Mouse (Mus musculus) kidney, postnatal 4 days (tissue): Measurements from ENCODE around the gene Cby3.
"Not testable (repeated sequence)": the region's sequence is repeated elsewhere in the genome, so short reads cannot be mapped to it uniquely, and the experiment has no call there.

Experiments used
- DNase-seq, 2 experiments: peaks; one replicate each; pipeline ENCODE4 v3.0.0; 2021; ENCODE audit warnings: mixed read lengths in 2 of 2

The Cby3 gene

DNA sequence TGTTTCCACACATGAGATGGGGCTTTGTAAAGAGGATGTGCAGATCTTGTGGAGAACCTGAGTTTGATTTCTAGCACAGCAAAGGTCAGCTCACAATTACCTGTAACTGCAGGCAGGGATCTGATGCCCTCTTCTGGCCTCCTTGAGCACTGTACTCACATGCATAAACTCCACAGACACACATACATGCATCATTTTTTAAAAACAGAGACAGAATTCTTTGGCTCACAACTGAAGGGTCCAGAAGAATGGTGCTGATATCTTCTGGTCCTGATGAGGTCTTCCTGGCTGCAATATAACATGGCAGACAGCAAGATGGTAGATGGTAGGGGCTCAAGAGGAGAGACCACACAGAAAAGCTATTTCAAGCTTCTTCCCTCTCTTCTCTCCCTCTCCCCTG, at the start of gene Cby3:
Gene Cby3 (plus strand): TSS at position 301 of the 400 bp plus-strand sequence.
- DNase-seq = no peak

DNA sequence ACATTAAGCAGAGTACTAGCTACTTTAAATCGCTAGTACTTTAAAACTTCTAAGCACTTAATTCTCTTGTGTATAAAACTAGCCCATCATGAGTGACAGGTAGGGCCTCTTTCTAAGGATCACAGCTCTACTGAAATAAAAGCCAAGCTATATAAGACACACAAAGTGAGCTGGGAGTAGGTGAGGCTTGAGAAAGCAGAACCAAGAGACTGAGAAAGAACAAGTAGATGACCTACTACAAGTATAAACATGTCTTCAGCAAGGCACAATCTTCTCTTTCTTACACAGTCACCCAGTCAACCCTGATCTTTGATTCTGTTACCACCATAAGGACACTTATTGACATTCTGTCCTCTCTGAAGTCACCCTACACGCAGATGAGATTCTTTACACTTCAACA, 41.5 kb upstream of the Cby3 start:
- no peak for DNase-seq

DNA sequence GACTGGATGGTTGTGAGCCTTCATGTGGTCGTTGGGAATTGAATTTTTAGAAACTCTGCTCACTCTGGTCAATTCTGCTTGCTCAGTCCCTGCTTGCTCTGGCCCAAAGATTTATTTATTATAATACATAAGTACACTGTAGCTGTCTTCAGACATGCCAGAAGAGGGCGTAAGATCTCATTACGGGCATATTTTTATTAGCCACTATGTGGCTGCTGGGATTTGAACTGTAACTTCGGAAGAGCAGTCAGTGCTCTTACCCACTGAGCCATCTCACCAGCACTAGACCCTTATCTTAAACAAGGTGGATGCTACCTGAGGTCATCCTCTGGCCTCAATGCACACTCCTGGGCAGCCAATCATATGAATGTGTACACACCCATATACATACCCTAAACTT, 34.9 kb upstream of the Cby3 start:
- not testable (repeated sequence) for DNase-seq

DNA sequence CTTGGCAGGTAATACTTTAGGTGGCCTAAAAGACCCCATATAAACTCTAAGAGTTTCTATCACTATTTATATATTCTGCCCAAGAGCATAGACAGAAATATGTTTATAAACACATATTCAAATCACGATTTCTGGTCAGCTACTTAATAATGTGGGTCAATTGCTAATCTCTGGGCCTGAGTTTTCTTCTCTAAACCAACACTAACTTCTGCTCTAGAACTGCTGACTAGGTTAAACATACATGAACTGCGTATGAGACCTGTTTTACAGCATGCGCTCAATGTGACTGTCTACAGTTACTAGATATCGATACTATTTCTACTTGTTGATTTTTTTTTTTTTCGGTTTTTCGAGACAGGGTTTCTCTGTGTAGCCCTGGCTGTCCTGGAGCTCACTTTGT, 33.0 kb upstream of the Cby3 start:
- DNase-seq = no peak

DNA sequence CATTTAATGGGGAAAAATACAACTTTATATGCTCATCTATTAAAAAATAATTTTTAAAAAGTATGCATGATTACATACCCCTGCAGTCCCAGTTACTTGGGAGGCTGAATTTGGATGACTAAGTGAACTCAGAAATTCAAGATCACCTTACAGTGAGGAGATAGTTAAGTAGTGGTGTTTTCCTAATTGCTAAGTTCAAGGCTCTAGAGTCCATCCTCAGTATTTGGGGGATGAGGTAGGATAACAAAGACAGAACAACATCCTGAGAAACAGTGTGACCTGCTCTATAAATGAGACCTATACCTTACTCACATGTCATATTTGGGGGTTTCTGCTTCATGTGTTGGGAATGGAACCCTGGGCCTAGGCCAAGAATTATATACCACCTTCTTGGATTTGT, 31.9 kb upstream of the Cby3 start:
- no peak for DNase-seq

DNA sequence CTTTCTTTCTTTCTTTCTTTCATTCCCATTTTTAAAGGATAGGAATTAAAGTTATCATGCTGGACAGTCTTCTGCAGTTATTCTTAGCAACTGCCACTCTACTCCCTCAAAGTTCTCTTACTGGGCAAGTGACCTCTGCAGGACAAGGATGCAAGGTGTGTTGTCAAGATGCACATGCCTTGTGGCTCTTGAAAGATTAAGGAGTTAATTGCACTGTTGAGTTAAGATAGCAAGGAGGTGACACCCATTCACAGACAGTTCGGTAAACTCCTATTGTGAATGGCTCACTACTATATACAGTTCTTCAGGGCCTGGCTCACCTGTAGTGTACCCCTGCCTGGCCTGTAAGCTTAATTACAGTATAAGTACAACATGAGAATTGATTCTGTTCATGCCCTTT, 30.4 kb upstream of the Cby3 start:
- DNase-seq = no peak

DNA sequence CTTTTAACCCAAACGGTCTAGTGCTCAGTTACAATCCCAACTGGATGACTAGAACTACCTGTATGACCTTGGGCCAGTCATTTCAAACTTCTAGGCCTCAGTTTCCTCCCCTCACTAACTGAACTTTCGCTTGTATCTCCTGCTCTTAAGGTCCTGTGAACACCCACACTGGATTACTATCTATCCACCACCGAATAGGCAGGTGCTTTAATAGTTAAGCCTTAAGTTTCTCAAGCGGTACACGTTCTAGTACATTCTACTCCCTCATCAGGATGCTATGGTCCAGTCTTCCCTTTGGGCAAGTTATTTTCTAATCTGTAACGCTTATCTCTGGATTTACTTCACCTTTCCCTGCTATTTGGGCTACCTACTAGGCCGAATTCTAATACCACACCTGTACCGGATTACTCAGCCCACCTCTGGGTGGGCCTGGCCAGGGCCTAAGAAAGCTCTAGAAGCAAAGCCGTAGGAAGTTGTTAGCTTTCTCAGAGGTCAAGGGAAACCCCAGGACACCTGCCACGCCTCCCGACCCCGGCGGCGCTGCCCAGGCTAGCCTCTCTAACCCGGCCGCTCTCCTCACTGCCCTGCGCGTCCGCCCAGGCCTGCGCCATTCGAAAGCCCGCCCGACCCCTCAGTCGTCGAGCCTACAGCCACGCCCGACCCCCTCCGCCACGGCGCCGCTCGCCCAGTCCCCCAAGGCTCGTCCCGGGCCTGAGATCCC, 29.4 kb upstream of the Cby3 start:
- no peak for DNase-seq

DNA sequence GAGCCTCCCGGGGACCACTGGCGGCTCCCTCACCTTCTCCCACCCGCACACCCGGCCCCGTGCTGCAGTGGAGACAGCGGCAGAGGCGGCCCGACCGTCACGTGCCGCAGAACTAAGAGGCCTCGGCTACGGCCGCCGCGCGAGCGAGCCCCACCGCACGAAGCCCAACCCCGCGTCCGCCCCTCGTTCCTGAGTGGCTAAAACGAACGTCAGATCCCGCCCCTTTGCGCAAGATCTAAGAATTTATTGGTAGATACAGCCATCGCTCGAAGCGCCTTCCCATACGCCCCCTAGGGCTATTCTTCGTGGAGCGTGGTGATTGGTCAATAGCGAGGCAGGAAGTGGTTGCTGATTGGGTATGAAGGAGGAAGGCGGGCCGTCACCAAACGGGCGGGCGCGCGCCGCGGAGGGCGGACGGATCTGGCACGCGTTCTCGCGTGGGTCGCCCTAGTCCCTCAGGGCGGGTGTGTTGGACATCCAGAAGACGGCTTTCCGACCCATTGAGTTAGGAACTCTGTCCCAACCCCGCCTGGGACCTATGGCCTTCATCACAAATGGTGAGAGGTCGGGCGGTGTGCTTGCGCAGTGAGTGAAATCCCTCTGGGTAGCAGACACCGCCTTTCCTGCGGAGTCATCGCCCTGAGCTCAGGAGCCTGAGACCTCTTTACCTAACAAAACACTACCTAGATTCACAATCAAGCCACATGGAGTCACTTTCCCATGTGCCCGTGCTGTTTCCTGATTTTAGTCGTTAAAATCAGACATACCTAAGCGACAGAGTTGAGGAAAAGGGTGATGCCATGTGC, 28.6 kb upstream of the Cby3 start, which contains the start of gene Canx:
Gene Canx (minus strand): TSS at position 178 of the 806 bp plus-strand sequence.
- DNase-seq = peak; percentile 96 to 98

DNA sequence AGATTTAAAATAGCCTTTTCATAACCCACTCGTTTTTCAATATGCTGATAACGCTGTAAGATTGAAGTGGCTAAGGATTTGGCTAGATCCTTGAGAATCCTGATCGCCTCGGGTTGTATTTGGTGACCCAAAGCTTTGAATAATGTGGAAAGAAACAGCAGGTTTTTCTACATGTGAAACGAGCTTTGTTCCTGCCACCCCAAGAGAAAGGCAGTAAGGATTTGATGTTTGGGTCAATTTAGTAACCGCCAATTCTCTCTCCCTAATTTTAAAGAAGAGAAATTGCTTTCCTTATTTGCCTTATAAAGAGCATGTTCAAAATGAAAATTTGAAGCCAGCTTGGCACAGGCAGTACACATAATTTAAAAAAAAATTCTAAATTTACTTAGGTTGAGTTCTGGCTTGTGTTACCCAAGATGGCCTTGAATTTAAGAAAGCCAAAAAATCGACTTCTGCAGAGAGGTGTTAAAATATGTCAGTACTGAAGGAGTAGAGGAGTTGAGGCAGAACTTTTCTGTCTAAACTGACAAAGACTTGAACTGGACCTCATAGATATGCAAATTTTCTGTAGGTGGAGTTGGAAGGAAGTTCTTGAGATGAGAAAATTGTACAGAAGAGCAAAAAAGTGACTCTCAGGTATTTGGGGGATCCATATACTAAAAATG, 27.8 kb upstream of the Cby3 start:
- DNase-seq = no peak

DNA sequence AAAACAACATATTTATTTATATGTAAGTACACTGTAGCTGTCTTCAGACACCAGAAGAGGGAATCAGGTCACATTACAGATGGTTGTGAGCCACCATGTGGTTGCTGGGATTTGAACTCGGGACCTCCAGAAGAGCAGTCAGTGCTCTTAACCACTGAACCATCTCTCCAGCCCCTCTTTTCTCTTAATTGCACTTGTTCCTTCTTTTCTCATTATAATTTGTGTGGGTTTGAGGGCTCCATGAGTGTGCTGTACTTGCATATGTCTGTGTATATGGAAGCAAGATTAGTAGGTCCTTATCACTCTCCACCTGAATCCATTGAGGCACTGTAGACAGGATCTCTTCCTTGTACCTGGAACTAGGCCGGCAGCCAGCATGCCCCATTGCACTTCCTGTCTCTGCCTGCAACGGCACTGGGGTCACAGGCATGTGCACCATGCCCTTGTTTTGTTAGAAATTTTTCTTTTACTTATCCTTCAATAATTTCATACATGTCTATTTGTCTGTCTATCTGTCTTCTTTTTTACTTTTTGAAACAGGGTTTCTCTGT, 26.1 kb upstream of the Cby3 start:
- DNase-seq = no peak

DNA sequence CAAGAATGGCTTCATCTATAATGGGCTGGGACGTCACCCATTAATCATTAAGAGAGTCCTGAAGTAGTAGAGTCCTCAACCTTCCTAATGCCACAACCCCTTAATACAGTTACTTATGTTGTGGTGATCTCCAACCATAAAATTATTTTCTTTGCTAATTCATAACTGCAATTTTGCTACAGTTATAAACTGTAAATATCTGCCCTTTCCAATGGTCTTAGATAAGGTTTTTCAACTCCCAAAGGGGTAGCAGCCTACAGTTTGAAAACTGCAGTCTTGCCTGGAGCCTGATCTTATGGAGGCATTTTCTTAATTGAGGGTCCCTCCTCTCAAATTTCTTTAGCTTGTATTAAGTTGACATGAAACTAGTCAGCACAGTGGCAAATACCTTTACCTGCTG, 24.9 kb upstream of the Cby3 start:
- DNase-seq = no peak

DNA sequence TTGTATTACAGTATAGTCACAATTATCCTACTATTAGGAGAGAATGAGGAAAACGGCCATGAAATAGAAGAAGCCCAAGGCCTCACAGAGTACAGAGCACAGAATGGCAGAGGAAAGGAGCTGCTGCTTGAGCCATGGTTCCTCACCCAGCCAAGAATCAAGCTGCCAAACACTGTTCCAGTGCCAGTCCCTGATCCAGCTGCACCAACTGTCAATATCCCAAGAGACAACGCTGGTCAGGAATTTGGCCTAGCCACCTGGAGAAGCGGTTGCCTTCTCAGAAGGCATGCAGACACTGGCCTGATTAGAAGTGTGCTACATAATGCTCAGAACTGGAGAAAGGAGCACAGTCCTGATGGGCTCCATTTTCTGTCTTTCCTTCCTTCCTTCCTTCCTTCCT, 21.1 kb upstream of the Cby3 start:
- DNase-seq = no peak

DNA sequence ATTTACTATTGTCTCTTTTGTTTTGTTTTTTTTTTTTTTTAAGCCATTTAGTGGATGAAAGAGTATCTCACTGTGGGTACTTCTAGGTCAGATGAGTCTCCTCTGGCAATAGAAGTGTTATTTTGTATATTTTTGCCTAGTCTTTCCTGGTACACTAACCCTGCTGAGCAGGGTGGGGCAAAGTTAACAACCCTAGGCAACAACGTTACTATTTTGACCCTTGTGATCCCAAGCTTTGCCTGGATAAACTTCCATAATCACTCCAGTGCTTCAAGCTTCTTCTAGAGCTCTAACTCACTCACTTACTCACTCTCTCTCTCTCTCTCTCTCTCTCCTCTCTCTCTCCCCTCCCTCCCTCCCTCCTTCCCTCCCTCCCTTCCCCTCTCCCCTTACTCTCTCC, 18.1 kb upstream of the Cby3 start:
- DNase-seq = no peak

DNA sequence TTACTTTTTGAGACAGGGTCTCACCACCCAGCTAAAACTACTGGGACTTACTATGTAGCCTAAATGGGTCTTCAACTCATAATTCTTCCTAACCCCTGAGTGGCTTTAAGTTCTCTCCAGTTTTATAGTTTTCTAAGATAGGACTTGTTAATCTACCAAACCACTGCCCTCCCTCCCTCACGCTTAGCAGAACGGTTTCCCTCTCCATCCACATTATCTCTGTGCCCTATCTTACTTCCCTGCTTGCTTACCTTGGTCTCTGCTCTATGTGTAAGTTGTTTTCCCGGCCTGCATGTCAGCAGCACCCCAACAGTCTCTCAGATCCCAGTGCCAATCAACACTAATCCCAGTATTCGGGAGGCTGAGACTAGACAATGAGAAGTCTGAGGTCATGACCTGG, 17.4 kb upstream of the Cby3 start:
- no peak for DNase-seq

DNA sequence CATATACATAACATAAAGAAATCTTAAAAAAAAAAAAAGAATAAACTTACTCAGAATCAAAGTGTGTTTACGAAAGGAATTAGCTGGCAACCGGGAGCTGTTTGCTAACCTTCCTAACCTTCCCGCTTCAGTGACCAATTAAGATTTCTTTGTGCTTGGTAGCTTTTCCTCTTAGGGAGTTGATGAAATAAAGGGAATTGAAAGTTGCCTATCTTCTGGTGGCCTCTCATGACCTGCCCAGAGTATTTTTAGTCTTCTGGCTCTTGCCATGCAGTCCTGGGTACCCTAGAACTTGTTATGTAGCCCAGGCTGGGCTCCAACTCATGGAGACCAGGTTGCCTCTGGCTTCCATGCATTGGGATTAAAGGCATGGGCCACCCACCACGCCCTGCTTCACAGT, 8.8 kb upstream of the Cby3 start:
- DNase-seq = no peak

DNA sequence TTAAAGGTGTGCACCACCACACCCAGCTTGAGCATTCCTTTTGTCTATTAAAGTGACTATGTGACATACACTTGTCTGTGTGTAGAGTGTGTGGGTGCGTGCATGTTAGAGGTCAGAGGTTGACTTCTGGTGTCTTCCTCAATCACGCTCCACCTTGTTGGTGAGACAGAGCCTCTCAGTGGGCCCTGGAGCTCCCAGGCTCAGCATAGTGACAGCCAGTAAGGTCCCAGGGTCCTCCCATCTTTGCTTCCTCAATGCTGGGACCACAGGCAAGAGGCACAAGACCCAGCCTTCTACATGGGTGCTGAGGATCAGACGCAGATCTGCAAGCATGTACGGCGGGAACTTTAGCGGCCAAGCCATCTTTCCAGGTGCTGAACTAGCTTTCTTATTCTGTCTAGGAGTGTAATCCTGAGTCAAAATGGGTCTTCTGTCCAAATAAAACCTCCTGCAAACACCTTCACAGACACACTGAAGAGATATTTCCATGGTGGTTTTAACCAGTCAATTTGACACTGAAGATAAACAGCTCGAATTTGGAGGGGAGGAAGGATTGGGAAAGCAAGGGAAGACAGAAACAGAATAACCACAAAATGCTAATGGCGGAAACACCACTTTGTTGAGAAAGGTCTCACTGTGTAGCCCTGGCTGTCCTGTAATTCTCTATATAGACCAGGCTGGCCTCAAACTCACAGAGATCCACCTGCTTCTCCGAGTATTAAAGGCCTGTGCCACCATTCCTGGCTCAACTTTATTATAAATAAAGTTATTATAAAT, 7.8 kb upstream of the Cby3 start:
- no peak for DNase-seq

DNA sequence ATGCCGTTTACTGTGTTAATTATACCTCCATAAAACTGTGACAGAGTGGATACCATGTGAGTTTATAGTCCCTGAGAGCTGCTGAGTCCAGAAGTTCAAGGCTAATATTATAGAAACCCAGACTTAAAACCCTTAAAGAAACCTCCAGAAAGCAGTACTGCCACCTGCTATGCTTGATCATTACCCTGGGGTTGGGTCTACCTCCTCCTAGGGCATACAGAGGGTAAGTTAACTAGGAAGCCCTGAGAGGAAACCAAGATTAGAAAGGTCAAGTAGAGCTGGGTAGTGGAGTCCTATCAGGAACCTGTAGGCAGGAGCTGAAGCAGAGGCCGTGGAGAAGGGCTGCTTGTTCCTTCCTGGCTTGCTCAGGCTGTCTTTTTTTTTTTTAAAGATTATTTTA, 2.1 kb upstream of the Cby3 start:
- no peak for DNase-seq

DNA sequence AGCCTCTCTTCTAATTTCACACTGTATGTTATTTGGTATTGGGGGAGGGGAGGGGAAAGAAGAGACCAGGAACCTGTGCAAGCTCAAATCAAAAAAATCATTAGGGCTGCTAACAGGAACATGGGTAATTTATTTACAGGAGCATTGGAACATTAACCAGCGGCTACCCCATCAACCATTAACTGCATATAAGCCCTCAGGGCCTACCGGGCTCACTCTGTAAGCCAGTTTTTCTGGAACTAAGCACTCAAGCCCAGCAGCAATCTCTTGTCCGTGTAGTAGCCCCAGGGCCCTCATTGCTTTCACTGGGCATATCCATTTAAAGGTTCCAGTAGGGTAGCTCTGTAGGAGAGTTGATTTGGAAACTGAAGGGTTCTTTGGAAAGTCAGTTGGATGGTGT, 589 bp downstream of the Cby3 start:
- peak; percentile 69 to 80 for DNase-seq

DNA sequence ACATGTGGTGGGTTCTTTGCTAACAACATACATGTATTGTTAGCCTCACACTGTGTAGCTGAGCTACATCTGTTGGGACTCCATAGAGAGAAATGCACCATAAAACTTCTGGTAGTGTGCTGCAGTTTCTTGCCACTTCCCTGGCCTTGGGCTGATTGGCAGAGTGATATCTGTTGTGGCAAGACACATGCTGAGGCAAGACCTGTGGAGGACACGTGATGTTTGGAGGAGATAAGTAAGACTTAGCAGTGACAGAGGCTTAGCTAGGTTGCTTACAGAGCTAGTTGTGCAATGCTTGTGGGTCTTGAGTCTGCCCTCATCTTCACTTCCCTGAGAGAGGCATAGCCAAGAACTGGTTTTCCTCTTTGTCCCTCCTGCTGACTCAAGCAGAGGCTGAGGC, 1.1 kb downstream of the Cby3 start:
- peak in 1 of 2 experiments; percentile 27 for DNase-seq

DNA sequence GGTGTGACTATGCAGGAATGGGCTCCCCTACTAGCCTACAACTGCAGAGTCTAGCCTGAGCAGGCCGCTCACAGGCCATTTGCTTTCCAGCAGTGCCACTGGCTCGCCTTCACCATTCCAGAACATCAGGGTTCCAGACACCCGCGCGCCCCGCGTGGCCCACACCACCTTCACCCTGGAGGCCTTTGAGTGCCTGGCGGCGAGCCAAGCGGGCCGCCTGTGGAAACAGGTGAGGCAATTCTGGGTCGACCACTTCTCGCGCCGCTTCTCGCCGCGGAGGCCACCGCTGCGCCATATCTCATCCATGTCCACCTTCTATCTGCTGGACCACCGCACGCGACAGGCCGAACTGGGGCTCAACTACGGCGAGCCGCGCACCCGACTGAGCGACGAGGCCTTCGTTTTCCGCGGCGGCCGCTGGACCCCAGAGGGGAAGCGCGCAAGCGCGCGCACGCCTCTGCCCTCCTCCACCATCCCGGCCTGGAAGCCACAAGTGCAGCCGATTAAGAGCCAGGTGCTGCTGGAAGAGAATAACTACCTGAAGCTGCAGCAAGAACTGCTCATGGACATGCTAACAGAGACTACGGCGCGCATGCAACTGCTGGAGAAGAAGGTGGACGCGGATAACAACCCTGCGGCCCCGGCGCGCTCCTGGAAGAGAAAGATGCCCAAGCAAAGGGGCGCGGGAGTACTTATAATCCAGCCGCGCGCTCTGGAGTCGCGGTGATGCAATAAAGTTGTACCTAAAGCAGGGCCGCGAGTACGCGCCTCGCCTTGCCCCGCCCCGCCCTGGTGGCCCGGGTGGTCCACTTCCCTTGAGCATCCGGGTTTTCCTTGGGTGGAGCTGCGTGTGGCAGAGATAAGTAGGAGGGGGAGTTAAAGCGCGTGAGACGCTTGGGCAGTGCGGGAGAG, 4.9 kb downstream of the Cby3 start:
- DNase-seq = peak; percentile 72 to 84

DNA sequence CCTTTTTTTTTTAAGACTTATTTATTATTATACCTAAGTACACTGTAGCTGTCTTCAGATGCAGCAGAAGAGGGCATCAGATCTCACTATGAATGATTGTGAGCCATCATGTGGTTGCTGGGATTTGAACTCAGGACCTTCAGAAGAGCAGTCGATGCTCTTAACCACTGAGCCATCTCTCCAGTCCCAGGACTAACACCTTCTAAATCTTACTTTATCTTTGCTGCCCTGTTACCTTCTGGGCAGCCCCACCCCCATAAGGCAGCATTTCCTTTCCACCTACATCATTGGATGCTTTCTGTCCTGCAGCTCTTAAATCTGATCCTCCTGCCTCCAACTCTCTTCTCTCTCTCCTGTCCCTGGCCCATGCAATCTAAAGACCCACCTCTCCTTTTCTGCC, 7.0 kb downstream of the Cby3 start:
- DNase-seq = not testable (repeated sequence)

DNA sequence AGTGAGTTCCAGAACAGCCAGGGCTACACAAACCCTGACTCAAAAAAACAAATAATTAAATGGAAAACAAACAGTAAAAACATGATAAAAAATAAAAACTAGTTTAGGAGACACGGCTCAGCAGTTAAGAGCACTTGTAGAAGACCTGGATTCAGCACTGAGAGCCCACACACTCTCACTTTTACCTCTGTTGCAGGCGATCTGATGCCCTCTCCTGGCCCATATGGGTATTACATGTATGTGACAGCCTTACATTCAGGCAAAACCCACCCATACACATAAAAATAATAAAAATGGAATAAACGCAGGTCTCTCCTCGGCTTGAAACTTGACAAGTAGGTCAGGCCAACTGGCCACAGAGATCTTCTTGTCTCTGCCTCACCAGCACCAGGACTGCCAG, 10.3 kb downstream of the Cby3 start:
- peak; percentile 76 to 84 for DNase-seq
